ENCODE assay signal across 20 mouse cellular contexts in the genomic region with DNA sequence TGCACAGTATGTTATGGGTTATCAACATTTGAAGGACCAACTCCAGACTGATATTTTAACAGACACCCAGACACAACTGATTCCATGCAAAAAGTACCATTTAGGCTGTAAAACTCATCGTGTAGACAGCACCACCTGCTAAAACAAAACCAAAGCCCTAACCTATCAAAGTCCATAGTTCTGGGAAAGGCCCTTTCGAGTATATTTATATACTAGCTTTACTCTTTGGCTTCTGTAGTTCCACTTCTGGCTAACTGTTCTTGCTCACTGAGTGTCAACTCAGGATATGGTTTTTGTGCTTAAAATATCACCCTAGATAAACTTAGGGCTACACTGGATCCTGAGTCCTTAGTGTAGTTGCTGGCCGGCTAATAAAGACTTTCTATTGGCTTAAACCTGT. TPM values are rescaled to one million over a fixed set of nuclear protein-coding genes. Genes with fewer than 3 reads are reported as not detected.
DNase-seq lines count a peak whose midpoint lies in the region; TF ChIP-seq lines count a peak whose summit lies in the region.
"Had no signal": no experiment of that assay in that cellular context is flagged by ENCODE, and none has a peak within 500 bp of the region (broad histone marks: within the 10 kb centered on the region; RNA-seq: fewer than 3 reads in every experiment).

No protein-coding gene starts in this region.

- H3K4me3 ChIP-seq in CH12.LX (replicated peaks in 1 of 3; ENCODE audit: low read depth in 2 of 3, low read length in 2 of 3, poor library complexity in 1 of 3), result no peak overlapping the region
- H3K4me3 ChIP-seq in embryonic facial prominence, embryonic 10.5 days, result no peak overlapping the region

- no peaks in the 10 kb centered on the region for H3K36me3 ChIP-seq in CH12.LX (replicated peaks in 1 of 2; ENCODE audit: control insufficient read depth in 1 of 2, insufficient read depth in 1 of 2, low read length in 1 of 2)
- no peaks in the 10 kb centered on the region for H3K36me3 ChIP-seq in embryonic facial prominence, embryonic 10.5 days (replicated peaks)
- H3K36me3 ChIP-seq: G1E had no signal

- in situ Hi-C loops in CH12.LX (cut with MboI; ENCODE audit: low pct_ligation_motif_present, low pct_unique_long_range_greater_than_20kb, low sequenced_read_pairs), result no loop called here

- 84% methylated on average over 3 of the region's 3 CpGs for WGBS in embryonic facial prominence, embryonic 10.5 days

- DNase-seq in A20 (ENCODE audit: low read depth, low spot score), result peak; percentile 15
- DNase-seq in CH12.LX (ENCODE audit: extremely low read depth), result peak; percentile 50
- DNase-seq in left cerebral cortex, adult 11 months (ENCODE audit: low spot score), result no peak
- no peak for DNase-seq in embryonic facial prominence, embryonic 10.5 days (ENCODE audit: low spot score)
- DNase-seq: adrenal gland, adult 2 months; adrenal gland, adult 8-10 months; adrenal gland, postnatal 10 days; adrenal gland, postnatal 14 days; adrenal gland, postnatal 25 days; adrenal gland, postnatal 36 days; B cell, adult 2 months; cerebellum, adult 11 months; cerebellum, adult 11-12 months; cerebellum, adult 18-20 months; cerebellum, adult 2 months; cerebellum, adult 8-10 months had no signal

- TF ChIP-seq EP300 in CH12.LX (IDR thresholded peaks at IDR 0.05; ENCODE audit: low read length), result peak; percentile 44; the same call in 1 of the 2 replicates

- H3K9me3 ChIP-seq in CH12.LX (replicated peaks; ENCODE audit: low read length), result peaks cover 4% of the 10 kb centered on the region
- H3K9me3 ChIP-seq in embryonic facial prominence, embryonic 10.5 days, result no peaks in the 10 kb centered on the region
- H3K9me3 ChIP-seq: G1E had no signal

- H3K79me2 ChIP-seq in CH12.LX (replicated peaks; ENCODE audit: control insufficient read depth, extremely low read depth, insufficient read depth, poor library complexity, severe bottlenecking), result no peaks in the 10 kb centered on the region

- H3K27ac ChIP-seq in CH12.LX (ENCODE audit: insufficient read depth, low read depth), result no peak overlapping the region; the same call in 1 of the 2 replicates
- H3K27ac ChIP-seq in embryonic facial prominence, embryonic 10.5 days (replicated peaks), result no peak overlapping the region

- dilution Hi-C loops in CH12.LX (cut with MboI; ENCODE audit: extremely low pct_ligation_motif_present, extremely low pct_unique_long_range_greater_than_20kb, low sequenced_read_pairs), result no loop called here

- no peak for TF ChIP-seq POLR2A in CH12.LX (IDR thresholded peaks at IDR 0.05; ENCODE audit: low read depth, low read length)

- H3K27me3 ChIP-seq in CH12.LX (replicated peaks), result no peaks in the 10 kb centered on the region
- no peaks in the 10 kb centered on the region for H3K27me3 ChIP-seq in embryonic facial prominence, embryonic 10.5 days (replicated peaks; ENCODE audit: low read depth, poor library complexity, severe bottlenecking)

- H3K4me2 ChIP-seq in CH12.LX (ENCODE audit: insufficient read depth, low read depth, poor library complexity, severe bottlenecking), result peak overlapping the region; percentile 61; the same call in 1 of the 2 replicates

- no peak for TF ChIP-seq CTCF in CH12.LX (conservative IDR thresholded peaks at IDR 0.05 in 1 of 2, IDR thresholded peaks at IDR 0.05 in 1 of 2; ENCODE audit: low read depth in 2 of 2, low read length in 2 of 2)

- no peak for TF ChIP-seq RAD21 in CH12.LX (IDR thresholded peaks at IDR 0.05; ENCODE audit: low read depth, low read length)

- no peak overlapping the region for H3K9ac ChIP-seq in CH12.LX (ENCODE audit: insufficient read depth, low read depth)

- H3K4me1 ChIP-seq in CH12.LX (ENCODE audit: control insufficient read depth in 1 of 2, insufficient read depth in 2 of 2), result peaks cover 20 to 53% of the 10 kb centered on the region in 2 experiments
- no peaks in the 10 kb centered on the region for H3K4me1 ChIP-seq in embryonic facial prominence, embryonic 10.5 days

TF ChIP-seq in CH12.LX, 34 proteins besides CTCF, POLR2A, EP300 and RAD21:
- TF ChIP-seq UBTF (IDR thresholded peaks at IDR 0.05; ENCODE audit: low read depth, low read length) (no peak), ETS1 (conservative IDR thresholded peaks at IDR 0.05; ENCODE audit: low read depth, low read length) (peak; percentile 39; the same call in 1 of the 2 replicates), MEF2A (IDR thresholded peaks at IDR 0.05; ENCODE audit: borderline replicate concordance, low read depth, low read length) (peak; percentile 90), MXI1 (IDR thresholded peaks at IDR 0.05; ENCODE audit: low read depth, low read length) (no peak)

RNA-seq across cellular contexts. Expression of gene Mrps33, which starts 10.5 kb away (rescaled TPM):
- total RNA-seq in CH12.LX (2012; rRNA removed) (138 and 142 TPM in 2 replicates), CH12.LX (2014; rRNA removed) (342 and 346 TPM in 2 replicates)
- polyA plus RNA-seq in CH12.LX (2012; ENCODE audit: insufficient read length, low read depth), result 166 and 168 TPM in 2 replicates
- polyA plus RNA-seq in embryonic facial prominence, embryonic 10.5 days (2016; fragmentation: Nextera tagmentation; extraction: Ambion mirVana), result 205 and 207 TPM in 2 replicates

RNA-seq across cellular contexts. Expression of gene Tmem178b, which starts 51.8 kb away (rescaled TPM):
- total RNA-seq in CH12.LX (2012; rRNA removed) (not detected in 2 replicates), CH12.LX (2014; rRNA removed) (not detected in 2 replicates)
- polyA plus RNA-seq in CH12.LX (2012; ENCODE audit: insufficient read length, low read depth), result not detected in 2 replicates
- 1.5 TPM in 2 replicates for polyA plus RNA-seq in embryonic facial prominence, embryonic 10.5 days (2016; fragmentation: Nextera tagmentation; extraction: Ambion mirVana)
- total RNA-seq: MEL had no signal
- polyA plus RNA-seq: activated CD4-positive, CD25-positive, alpha-beta regulatory T cell, adult 4 months; G1E; Patski had no signal

Comparison
In these comparisons a context has a peak if more than half of its experiments do, and no peak if none do; other contexts are left out.
1. DNase-seq: peak in A20 (single experiment) and CH12.LX (single experiment); none in left cerebral cortex, adult 11 months (single experiment) and embryonic facial prominence, embryonic 10.5 days (single experiment).